Mouse (Mus musculus): Measurements from ENCODE around the gene Atg10. TPM values are rescaled to one million over a fixed set of nuclear protein-coding genes. Genes with fewer than 3 reads are reported as not detected.
A peak's percentile ranks its signal among the peaks of the same experiment; 100 is the strongest.

The Atg10 gene
- total and polyA plus RNA-seq, 3 experiments = 2.0 to 4.3 TPM; not detected in 1

DNA sequence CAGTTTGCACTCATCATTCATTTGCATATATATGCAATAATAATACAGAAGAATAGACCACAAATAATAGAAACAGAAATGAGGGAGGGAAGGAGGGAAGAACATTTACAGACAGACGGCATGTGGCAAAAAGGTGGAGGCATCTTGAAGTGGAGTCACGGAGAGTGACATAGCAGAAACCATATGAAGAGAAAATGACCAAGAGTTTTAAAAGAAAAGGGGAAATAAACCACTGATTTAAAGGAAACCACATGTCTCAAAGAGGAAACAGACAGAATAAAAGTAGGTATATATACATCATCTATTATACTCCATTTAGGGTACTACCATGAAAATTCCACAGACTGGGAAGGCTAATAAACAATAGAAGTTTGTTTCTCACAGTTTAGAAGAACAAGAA is 239.7 kb downstream of the Atg10 start:
- Histone ChIP-seq H3K27ac (ENCODE audit: control insufficient read depth, low read depth, low read length) (no peak overlapping the region), H3K36me3 (ENCODE audit: control insufficient read depth in 1 of 2, insufficient read depth in 2 of 2, low read length in 2 of 2) (peaks cover 0 to 23% of the 10 kb centered on the region in 2 experiments; a peak in 2 of 4 replicates), H3K79me2 (ENCODE audit: control insufficient read depth, insufficient read depth, low read length, poor library complexity) (no peaks in the 10 kb centered on the region), H3K27me3 (ENCODE audit: control insufficient read depth in 1 of 2, insufficient read depth in 2 of 2, low read length in 2 of 2) (no peaks in the 10 kb centered on the region), H3K9ac (ENCODE audit: control insufficient read depth, low read depth, low read length, poor library complexity, severe bottlenecking) (no peak overlapping the region), H3K4me3 (ENCODE audit: control insufficient read depth in 1 of 2, insufficient read depth in 1 of 2, low read depth in 2 of 2, low read length in 2 of 2) (no peak overlapping the region), H3K4me1 (ENCODE audit: control insufficient read depth in 1 of 2, insufficient read depth in 2 of 2, low read length in 2 of 2) (peaks cover 4 to 17% of the 10 kb centered on the region in 2 experiments), H3K9me3 (replicated peaks; ENCODE audit: insufficient read depth, low read length) (no peaks in the 10 kb centered on the region)
- TF ChIP-seq RAD21 (IDR thresholded peaks at IDR 0.05; ENCODE audit: low read depth, low read length) = no peak
- TF ChIP-seq CTCF (IDR thresholded peaks at IDR 0.05 in 2 of 3, conservative IDR thresholded peaks at IDR 0.05 in 1 of 3; ENCODE audit: control insufficient read depth in 1 of 3, insufficient read depth in 1 of 3, low read depth in 2 of 3, low read length in 3 of 3, poor library complexity in 1 of 3, severe bottlenecking in 1 of 3) = no peak
- no peak for TF ChIP-seq CHD1 (IDR thresholded peaks at IDR 0.05; ENCODE audit: low read depth, low read length)
- no peak for TF ChIP-seq USF2 (IDR thresholded peaks at IDR 0.05; ENCODE audit: borderline replicate concordance in 1 of 2, insufficient read depth in 1 of 2, low read depth in 1 of 2, low read length in 2 of 2)
- no peak for TF ChIP-seq MEF2A (IDR thresholded peaks at IDR 0.05; ENCODE audit: extremely low read depth, insufficient replicate concordance, low read depth, low read length, poor library complexity, severe bottlenecking)
- TF ChIP-seq GATA1 (IDR thresholded peaks at IDR 0.05; ENCODE audit: low read depth, low read length) = no peak
- no peak for TF ChIP-seq BHLHE40 (IDR thresholded peaks at IDR 0.05; ENCODE audit: borderline replicate concordance, low read depth, low read length)
- no peak for TF ChIP-seq USF1 (IDR thresholded peaks at IDR 0.05; ENCODE audit: low read depth, low read length)
- TF ChIP-seq NELFE (IDR thresholded peaks at IDR 0.05; ENCODE audit: low read depth, low read length) = no peak
- TF ChIP-seq SIN3A (IDR thresholded peaks at IDR 0.05; ENCODE audit: low read length) = no peak
- no peak for TF ChIP-seq POLR2A (IDR thresholded peaks at IDR 0.05; ENCODE audit: control insufficient read depth in 1 of 2, insufficient read depth in 1 of 2, low read depth in 1 of 2, low read length in 2 of 2, poor library complexity in 1 of 2)
- TF ChIP-seq GABPA (IDR thresholded peaks at IDR 0.05; ENCODE audit: low read depth, low read length) = no peak
- TF ChIP-seq JUND (IDR thresholded peaks at IDR 0.05; ENCODE audit: low read depth, low read length) = no peak
- TF ChIP-seq MAX (IDR thresholded peaks at IDR 0.05; ENCODE audit: low read length) = no peak
- no peak for TF ChIP-seq ZMIZ1 (IDR thresholded peaks at IDR 0.05; ENCODE audit: low read depth, low read length)
- TF ChIP-seq KAT2A (conservative IDR thresholded peaks at IDR 0.05; ENCODE audit: low read depth, low read length) = no peak
- no peak for TF ChIP-seq ZKSCAN1 (IDR thresholded peaks at IDR 0.05; ENCODE audit: low read depth, low read length)
- TF ChIP-seq TCF12 (IDR thresholded peaks at IDR 0.05; ENCODE audit: low read depth, low read length) = no peak
- TF ChIP-seq ELF1 (IDR thresholded peaks at IDR 0.05; ENCODE audit: low read depth, low read length) = no peak
- peak; percentile 23 for DNase-seq (ENCODE audit: low read depth, low spot score)

DNA sequence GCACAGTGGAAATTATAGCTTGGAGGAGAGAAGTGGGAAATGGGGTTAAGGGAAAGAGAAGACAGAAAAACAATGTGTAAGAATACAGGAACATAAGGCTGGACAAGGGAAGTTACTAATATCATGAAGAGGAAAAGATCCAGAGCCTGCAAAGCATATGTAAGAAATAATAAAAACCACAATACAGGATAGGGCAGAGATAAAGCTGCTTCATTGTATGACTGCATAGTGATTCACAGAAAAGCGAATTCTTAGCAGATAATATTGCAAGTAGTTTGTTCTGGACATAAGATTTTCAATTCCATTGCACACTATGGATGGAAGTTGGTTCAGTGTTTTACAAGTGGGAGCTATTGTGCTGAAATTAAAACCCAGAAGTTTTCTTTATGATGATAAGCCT is 242.0 kb downstream of the Atg10 start:
- Histone ChIP-seq H3K36me3 (ENCODE audit: control insufficient read depth in 1 of 2, insufficient read depth in 2 of 2, low read length in 2 of 2) (peaks cover 0 to 23% of the 10 kb centered on the region in 2 experiments; a peak in 2 of 4 replicates), H3K4me3 (ENCODE audit: control insufficient read depth in 1 of 2, insufficient read depth in 1 of 2, low read depth in 2 of 2, low read length in 2 of 2) (no peak overlapping the region), H3K79me2 (ENCODE audit: control insufficient read depth, insufficient read depth, low read length, poor library complexity) (no peaks in the 10 kb centered on the region), H3K4me1 (ENCODE audit: control insufficient read depth in 1 of 2, insufficient read depth in 2 of 2, low read length in 2 of 2) (peaks cover 4 to 17% of the 10 kb centered on the region in 2 experiments), H3K27ac (ENCODE audit: control insufficient read depth, low read depth, low read length) (peak overlapping the region; percentile 75), H3K9me3 (replicated peaks; ENCODE audit: insufficient read depth, low read length) (no peaks in the 10 kb centered on the region), H3K9ac (ENCODE audit: control insufficient read depth, low read depth, low read length, poor library complexity, severe bottlenecking) (peak overlapping the region; percentile 0; the same call in 1 of the 2 replicates), H3K27me3 (ENCODE audit: control insufficient read depth in 1 of 2, insufficient read depth in 2 of 2, low read length in 2 of 2) (no peaks in the 10 kb centered on the region)
- TF ChIP-seq ETS1 (IDR thresholded peaks at IDR 0.05; ENCODE audit: low read depth, low read length) (peak; percentile 80), EP300 (IDR thresholded peaks at IDR 0.05; ENCODE audit: low read depth in 1 of 2, low read length in 2 of 2) (peak; percentile 72 to 77), RCOR1 (IDR thresholded peaks at IDR 0.05; ENCODE audit: low read depth, low read length) (peak; percentile 65; the same call in 1 of the 2 replicates), E2F4 (IDR thresholded peaks at IDR 0.05; ENCODE audit: borderline replicate concordance, low read depth, low read length) (no peak), GATA1 (IDR thresholded peaks at IDR 0.05; ENCODE audit: low read depth, low read length) (peak; percentile 84)
- DNase-seq (ENCODE audit: low read depth, low spot score) = peak; percentile 55

Measured in MEL (cell line).